Mouse (Mus musculus) ZHBTc4 (cell line): ENCODE data around the gene Xpr1.

Source experiments
- DNase-seq: peaks from one replicate; pipeline ENCODE4 v3.0.0-alpha.2; 2011; ENCODE audit warnings: low read depth, low spot score

Xpr1 gene

DNA sequence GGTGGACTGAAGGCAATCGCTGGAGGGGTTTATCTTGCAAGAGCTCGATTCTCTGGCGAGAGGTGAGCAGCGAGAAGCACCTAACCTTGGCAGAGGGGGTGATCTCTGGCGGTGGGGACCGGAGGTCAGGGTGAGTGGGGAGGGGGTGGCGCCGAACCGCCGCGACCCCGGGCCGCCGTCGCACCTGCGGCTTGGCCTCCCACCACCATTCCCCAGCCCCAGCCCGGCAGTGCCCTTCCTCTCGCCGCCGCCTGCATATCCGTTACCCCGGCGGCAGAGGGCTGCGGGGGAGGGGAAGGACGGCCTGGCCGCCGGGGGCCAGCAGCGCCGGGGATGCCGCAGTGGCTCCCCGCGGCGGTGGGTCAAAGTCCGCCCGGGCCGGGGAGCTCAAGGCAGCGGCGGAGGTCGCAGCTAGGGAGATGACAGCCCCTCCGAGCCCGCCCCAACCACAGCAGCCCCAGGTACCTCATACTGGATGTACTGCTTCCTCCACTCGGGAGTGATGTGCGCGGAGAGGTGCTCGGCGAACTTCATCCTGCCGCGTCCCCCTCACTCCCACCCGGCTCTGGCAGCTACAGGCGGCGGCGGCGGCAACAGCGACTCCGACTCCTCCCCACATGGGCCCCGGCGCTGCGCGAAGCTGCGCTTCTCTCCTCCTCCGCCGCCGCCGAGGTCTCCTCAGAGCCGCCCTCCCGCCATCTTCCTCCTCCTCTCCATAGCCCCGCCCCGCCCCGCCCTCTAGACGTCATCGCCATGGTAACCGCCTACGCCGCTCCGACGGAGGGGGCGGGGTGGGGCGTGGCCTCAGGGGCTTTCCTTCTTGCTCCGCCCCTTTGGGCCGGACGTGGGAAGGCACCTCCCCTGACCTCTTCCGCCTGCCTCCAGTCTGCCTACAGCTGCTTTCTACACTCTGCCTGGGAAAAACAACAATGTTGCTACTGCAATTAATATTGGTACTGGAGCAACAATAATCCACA is at the start of gene Xpr1:
TSS of gene Xpr1 (minus strand) at position 715 of the 977 bp plus-strand sequence.
- peak; percentile 97 for DNase-seq

DNA sequence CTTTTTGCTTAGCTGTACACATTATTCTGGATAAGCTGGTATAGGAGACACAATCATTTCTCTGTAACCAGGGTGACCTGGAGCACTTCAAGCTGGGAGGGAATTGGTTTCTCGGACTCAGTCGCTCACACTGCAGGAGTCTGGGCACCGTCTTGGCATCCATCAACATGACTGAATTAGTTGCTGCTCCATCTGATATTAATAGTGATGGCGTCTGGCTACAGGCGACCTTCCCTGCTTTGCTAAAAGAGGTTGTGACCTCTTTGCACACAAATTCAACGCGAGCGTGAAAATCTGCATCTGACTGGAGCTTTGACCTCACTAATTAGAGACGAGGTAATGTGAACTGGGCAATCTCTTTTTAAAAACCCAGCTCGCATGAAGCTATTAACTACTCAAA is 46.2 kb upstream of the Xpr1 start:
- DNase-seq: no peak

DNA sequence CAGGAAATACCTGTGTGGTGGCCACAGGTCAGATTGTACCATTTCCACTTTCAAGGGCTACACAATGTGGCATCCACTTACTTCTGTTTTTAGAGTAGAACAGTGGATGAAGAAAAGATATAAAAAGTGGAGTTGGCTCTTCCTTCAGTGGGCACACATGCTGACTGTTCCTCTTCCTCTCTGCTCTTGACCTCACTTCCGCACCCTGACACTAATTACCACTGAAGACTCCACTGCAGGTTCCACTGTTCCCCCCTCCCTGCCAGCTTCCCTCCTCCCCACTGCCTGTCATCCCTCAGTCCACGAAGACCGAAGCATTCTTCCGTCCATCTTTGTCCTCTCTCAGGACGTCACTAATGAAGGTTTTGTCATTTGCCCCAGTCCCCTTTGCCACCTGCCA is 45.4 kb upstream of the Xpr1 start:
- no peak for DNase-seq

DNA sequence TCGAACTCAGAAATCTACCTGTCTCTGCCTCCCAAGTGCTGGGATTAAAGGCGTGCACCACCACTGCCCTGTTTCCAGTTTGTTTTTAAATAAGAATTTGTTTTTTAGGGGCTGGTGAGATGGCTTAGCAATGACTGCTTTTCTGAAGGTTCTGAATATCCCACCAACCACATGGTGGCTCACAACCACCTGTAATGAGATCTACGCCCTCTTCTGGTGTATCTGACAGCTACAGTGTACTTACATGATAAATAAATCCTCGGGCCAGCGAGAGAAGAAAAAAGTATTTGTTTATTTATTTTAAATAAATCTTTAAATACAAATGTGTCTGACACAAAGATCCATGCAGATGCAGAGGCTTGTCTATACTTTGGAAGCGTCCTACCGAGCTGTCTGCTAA is 40.3 kb upstream of the Xpr1 start:
- DNase-seq: peak; percentile 52

DNA sequence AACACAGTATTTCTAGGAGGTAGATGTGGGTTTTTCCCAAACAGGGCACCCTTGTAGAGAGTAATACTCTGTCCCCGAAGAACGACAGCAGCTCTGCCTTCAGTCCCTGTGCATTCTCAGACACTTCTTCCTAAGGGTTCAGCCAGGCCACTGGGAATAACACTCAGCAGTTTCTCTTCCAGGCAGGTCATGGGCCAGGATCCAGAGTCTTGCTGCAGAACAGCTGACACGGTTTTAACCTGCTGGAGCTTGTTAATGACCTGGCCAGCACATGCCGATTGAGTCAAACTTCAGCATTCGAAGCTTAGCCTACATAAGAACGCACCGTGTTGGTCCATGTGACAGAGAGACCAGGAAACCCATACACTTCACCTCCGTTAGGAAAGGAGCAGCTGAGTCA is 36.0 kb upstream of the Xpr1 start:
- no peak for DNase-seq

DNA sequence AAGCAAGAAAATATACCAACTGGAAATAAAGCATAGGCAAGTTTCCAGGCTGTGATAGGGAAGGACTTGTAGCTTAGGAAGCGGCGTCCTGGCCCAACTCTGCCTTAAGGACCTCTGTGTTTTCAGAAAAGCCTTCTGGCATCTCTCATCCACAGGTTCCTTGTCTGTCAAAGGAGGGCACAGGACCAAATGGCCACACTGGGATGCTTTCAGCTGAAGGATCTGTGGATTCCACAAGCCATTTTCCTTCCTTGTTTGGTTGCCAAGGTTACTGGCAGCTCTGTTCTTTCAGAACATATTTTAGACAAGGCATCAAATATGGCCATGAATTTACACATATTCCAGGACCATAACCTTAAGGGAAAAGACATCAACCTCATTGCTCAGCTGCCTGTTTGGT is 31.7 kb upstream of the Xpr1 start:
- DNase-seq: no peak

DNA sequence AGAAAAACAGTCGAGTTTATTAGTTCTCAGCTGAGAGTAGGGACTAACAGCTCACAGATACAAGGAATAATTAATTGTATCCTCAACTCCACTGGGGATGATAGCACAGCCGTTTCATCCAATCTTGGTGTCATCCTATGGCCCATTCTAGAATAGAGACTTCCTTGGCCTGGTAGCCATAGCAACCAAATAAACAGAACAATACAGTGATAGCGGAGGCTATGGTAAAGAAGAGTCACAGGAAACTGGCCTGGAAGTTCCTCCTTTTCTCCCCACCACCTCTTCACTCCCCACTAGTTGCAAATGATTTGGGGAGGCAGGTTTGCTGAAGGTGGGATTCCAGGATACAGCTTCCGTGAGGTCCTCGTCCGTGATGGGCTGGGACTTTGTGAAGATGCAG is 30.1 kb upstream of the Xpr1 start:
- DNase-seq: no peak

DNA sequence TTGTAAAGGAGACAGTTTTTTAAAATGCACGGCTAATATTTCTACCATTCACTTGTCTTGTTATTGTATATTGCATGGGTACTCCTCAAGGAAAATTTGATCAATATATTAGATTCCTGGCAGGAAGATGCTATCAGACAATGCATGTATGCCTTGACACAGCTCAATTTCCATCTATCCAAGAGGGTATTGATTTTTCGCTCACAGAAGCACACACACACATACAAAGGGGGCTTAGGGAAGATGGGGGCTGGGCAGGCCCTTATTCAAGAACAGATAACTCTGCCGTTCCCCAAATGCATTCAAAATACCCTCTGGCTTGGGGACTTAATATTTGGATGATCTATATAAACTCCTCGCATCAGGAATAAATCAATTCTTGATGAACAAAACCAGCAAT is 25.9 kb upstream of the Xpr1 start:
- DNase-seq: no peak

DNA sequence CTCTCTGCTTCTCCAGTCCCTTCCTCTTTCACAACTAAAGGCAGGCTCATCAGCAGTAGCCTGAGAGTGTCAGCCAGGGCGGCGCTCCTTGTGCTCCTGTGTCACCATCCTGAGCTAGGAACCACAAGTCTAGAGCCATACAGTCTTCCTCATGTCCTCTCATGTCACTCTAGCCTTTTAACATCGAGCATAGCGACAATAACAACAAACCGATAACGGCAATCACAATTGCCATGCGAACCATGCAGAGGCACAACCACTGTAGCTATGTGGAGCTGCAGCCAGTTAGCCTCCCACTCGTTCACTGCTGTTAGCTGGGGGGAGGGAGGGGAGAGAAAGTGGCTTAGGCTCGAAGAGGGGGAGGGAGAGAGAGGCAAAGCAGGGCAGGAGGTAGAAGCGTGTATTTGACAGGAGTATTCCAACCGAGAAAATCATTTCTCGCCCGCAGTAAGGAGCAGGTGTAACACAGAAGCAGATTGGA is 25.3 kb upstream of the Xpr1 start:
- DNase-seq: no peak

DNA sequence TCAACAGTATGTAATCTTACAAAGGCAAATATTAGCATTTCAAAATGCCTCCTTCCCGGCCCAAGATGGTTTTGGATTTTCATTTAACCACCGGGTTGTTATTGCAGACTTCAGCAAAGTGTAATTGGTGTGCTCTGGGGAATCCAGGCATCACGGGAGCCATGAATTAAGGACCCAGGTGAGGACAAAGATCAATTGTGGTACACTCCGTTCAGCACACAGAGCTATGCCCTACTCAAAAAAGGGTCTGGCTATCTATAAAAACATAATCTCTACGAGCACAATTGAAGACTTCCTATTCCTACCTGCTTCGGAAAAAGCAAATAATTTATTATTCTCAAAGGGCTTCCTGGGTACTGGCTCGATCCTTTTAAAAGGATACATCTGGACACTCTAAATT is 22.3 kb upstream of the Xpr1 start:
- DNase-seq: no peak

DNA sequence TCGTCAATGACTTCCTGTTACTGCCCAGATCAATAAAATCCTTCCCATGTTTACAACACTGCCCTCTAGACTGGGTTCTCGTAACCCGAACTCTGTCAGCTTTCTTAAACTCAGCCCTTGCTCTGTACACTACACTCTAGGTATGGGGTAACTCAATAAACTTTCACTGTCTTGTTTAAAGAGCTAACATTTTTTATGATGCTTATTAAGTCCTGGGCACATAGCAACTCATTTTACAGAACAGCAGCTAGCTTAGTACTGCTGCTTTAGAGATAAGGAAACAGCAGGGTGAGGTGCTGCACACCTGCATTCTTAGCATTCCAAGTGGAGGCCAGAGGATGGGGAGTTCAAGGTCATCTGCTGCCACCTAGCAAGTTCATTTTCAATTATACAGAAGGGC is 21.3 kb upstream of the Xpr1 start:
- peak; percentile 76 for DNase-seq

DNA sequence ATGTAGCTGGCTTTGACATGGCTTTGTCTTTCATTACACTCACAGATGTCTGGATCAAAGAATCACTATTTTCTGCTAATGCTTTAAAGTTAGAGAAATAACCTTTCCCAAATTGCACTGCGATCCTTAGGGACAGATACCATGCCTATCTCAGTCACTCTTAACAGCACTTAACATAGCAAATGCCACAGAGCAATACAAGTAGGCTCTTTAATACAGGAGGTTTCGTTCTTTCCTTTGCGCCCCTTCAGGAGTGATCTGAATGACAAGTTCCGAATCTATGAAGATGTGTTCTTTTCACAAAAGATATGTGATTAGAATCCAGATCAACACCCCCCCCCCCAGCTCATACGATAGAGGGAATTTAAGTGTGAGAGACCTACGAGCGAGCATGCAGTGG is 12.1 kb upstream of the Xpr1 start:
- no peak for DNase-seq

DNA sequence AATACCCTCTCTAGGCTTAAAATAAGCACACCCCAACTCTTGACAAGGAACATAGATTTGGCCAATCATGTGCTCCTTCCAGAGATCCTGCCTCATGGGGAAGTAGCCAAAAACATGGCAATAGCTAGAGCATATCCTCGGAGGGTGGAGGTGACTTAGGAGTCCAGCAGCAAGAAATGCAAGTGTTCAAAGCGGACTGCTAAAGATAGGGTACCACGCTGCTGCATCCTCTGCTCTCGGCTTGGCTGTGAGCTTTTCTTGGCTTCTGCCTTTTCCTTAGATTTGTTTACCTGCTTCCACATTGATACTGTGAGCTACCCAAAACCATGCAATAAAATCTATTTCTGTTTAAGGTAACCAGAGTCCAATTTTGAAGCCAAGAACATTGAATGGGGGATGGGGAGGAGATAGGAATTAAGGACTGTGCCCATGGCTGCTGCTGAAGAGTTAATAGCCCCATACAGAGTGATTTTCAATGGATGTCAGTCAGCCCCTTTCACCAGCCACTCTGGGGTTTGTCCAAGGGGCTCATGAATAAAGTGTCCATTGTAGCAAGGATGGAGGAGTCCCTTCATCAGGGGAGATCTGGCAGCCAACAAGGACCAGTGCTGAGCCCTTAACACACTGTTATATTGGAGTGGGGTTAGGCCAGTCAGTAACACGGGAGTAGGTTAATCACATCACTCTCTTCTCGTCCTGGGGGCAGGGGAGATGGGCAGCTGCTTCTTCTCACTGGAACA is 10.1 kb upstream of the Xpr1 start:
- DNase-seq: no peak

DNA sequence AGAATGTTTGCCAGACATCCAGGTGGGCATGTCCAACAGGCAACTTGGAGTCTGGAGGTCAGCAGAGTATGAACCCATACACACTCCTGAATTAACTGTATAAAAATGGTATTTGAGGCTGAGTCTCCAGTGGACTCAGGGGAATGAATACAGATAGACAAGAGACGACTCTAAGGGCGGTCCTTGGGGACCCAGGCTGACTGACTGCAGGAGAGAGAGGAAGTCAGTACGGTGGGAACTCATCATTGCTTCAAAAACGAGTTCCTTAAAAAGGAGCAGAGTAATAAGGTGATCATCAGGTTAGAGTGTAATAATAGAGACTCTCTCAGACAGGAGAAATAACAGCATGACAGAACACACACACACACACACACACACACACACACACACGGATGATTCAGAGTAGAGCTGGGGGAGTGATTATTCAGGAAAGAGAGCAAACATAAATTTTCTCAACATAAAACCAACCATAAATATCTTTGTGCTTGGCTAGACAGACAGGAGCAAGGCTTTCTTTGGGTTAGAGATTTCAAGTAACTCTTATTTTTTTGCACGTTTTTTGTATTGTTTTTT is 8.6 kb upstream of the Xpr1 start:
- DNase-seq: no peak

DNA sequence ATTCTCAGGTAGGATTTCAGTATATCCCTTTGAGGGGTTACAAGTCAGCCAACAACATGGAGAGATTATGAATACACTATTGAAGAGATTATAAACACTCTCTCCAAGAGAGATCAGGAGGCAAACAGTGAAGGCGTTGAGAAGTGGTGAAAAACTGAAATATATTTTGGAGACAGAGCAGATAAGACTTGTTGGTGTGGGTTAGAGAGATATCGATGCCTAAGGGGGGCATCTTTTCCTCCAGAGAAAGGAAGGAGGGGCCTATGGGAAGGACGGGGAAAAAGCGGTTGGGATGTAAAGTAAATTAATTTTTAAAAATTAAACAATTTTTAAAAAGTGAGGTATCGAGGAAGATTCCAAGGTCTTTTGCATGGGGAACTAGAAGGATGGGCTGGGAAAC is 8.1 kb upstream of the Xpr1 start:
- no peak for DNase-seq

DNA sequence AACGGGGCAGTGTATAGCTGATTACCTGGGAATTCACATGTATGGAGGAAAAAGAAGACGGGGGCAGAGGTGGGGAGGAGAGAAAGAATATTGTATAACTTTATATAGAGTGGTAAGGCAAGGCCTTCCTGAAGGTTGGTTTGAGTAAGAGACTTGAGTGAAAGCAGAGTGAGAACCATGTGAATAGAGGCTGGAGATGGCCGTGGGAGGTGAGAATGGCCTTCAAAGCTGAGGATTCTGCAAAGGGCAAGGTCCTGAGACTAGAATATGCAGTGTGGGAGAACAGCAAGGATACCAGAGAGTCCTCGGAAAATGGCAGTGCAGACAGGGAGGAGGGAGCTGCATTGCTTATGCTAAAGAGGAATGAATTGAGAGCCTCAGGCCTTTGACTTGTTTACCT is 6.6 kb upstream of the Xpr1 start:
- DNase-seq: no peak

DNA sequence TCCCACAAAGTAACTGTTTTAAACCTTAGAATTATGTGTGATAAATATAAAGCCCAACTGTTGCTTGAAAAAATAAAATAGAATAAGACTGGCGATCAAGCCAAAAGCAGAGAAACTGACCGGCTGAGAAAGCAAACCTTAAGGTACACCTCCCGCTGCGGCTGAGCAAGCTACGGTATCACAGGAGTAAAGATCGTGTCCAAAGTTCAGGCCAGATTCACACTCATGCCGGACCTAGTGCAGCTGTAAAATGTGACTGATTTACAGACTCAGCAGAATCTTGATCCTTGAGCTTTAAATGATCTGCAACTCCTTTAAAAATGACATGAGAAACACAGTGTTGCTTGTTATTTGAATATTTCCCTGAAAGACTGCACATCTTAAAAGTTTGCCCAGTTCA is 4.8 kb upstream of the Xpr1 start:
- no peak for DNase-seq

DNA sequence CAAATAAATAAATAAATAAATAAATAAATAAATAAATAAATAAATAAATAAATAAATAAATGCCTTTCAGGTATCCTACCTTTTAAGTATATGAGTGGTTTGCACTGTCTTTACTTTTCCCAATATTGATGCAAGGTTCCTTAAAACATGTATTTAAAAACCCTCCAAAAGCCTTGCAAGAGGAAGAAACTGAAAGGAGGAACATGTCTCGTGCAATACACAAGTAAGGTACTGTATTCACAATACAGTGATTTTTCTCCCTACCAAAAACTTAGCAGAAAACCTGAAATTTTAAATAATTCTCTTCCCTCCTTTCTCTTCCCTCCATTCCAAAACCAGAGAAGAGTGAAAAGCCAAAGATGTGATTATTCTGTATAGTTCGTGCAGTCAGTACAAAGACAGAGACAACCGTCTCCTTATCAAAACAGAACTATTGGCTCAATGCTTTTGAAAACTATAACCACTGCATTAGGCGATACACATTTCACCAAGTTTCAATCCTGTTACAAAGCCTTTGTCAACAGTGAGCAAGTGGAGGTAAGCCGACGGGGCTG is 991 bp downstream of the Xpr1 start:
- DNase-seq: no peak

DNA sequence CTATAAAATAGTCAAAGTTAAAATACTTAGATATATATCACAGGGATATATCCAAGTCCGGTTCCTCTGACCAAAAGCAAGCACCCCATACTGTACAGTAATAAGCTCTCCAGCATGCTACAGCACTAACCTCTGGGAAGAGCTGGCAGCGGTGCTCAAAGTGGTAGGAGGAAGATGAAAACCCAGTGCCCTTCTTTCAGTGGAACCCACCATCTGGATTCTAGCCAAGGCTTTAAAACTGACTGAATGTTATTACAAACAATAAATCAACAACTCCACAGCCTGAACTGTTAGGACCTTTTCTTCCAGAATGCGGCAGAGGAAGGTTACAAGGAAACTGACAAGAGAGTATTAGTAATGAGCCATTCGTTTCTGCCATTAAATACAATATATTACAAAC is 1.8 kb downstream of the Xpr1 start:
- DNase-seq: no peak

DNA sequence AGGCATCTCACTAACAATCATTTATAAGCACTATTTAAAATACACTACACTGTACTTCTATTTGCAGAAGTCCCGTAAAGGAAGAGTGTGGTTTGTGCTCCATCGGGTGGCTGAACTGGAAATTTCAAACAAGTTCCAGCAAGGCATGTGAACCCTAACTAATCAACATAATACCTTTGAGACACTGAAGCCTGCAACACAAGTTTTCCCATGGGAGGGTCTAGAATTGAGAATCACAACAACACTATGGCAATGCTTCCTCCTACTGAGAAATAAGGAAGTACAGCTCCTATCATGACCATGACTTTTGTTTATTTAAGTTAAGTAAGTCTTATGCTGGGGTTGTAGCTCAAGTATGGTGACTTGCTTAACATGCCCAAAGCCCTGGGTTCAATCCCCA is 4.5 kb downstream of the Xpr1 start:
- DNase-seq: no peak

DNA sequence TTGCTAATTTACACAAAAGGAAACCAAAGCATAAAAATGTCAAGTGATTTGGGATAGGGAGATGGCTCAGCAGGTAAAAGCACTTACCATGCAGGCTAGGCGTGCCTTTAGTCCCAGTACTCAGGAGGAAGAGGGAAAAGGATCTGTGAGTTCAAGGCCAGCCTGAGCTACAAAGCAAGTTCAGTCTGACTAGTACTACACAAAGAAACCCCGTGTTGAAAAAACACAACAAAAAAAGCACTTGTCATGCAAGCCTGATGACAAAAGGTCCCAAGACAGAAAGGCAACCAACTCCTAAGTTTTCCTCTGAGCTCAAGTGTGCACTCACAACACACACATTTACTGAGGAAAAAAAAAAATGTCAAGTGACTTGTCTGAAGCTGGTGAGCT is 8.6 kb downstream of the Xpr1 start:
- peak; percentile 49 for DNase-seq
